Mouse (Mus musculus) C2C12 (cell line): Measurements from ENCODE around the gene Agap1. TPM values are rescaled to one million over a fixed set of nuclear protein-coding genes. Genes with fewer than 3 reads are reported as not detected.

Experiments
- H3K27me3 ChIP-seq: one replicate; pipeline ENCODE4 v1.6.1; 2011; ENCODE audit not compliant: control insufficient read depth, insufficient read depth, insufficient read length
- H3K36me3 ChIP-seq: one replicate; pipeline ENCODE4 v1.6.1; 2011; ENCODE audit not compliant: control insufficient read depth, insufficient read depth
- H3K4me3 ChIP-seq: one replicate; pipeline ENCODE4 v1.5.1; 2011; ENCODE audit warnings: mild to moderate bottlenecking, control low read depth; ENCODE audit not compliant: poor library complexity, insufficient read depth, severe bottlenecking
- H3K79me2 ChIP-seq: one replicate; pipeline ENCODE4 v1.6.1; 2011; ENCODE audit not compliant: control insufficient read depth, insufficient read depth
- H3K79me3 ChIP-seq: one replicate; pipeline ENCODE4 v1.6.1; 2011; ENCODE audit warnings: low read depth, control low read depth
- H3ac ChIP-seq: one replicate; pipeline ENCODE3; 2011; ENCODE audit warnings: low read depth; ENCODE audit not compliant: control insufficient read depth, insufficient read length
- CEBPB ChIP-seq: IDR thresholded peaks from one replicate; pipeline ENCODE4 v1.6.1; 2011; ENCODE audit warnings: low read depth, mild to moderate bottlenecking, control low read depth, moderate library complexity
- CTCF ChIP-seq: IDR thresholded peaks from one replicate; pipeline ENCODE4 v1.5.1; 2011; ENCODE audit not compliant: control insufficient read depth, insufficient read depth, insufficient read length
- FOSL1 ChIP-seq: IDR thresholded peaks from one replicate; pipeline ENCODE4 v1.8.0; 2011; ENCODE audit warnings: mild to moderate bottlenecking, low read length; ENCODE audit not compliant: poor library complexity, insufficient read depth, severe bottlenecking
- MAX ChIP-seq: IDR thresholded peaks from one replicate; pipeline ENCODE4 v1.6.1; 2011; ENCODE audit warnings: mild to moderate bottlenecking, control low read depth
- MYOD1 ChIP-seq: IDR thresholded peaks from one replicate; pipeline ENCODE4 v1.6.1; 2011; ENCODE audit warnings: low read depth; ENCODE audit not compliant: control insufficient read depth, insufficient read length
- MYOG ChIP-seq: IDR thresholded peaks from one replicate; pipeline ENCODE4 v1.6.1; 2011; ENCODE audit not compliant: control insufficient read depth, insufficient read length; ENCODE audit errors: extremely low read depth
- USF1 ChIP-seq: IDR thresholded peaks from one replicate; pipeline ENCODE4 v1.6.1; 2011; ENCODE audit warnings: low read depth, mild to moderate bottlenecking, control low read depth, moderate library complexity
- polyA plus RNA-seq: library from polyadenylated mRNA; unstranded; fragments of >200 nt; fragmentation: generic; extraction: Trizol; gene quantifications from one replicate; pipeline ENCODE4 v1.2.1, GENCODE M21; 2012; ENCODE audit warnings: missing spikeins

Agap1 gene
- polyA plus RNA-seq, 1 experiment = 14.0 TPM

DNA sequence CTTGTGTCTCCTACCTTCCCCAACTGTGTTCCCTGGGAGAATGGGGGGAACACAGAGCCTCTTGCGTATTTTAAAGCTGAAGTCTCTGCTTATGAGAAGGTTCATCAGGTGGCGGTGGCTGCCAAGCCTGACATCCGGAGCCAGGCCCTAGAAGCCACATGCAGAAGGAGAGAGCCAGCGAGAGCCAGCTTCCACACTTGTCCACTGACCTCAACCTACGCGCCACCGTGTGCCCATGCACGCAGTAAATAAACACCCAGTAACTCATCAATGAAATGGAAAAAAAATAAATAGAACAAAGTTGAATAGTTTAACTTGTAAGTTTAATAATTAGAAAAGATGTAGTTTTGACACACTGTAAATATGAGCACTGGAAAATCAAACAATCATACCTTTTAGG lies 455.2 kb downstream of the Agap1 start:
- no peaks in the 10 kb centered on the region for H3K27me3 ChIP-seq
- H3ac ChIP-seq = no peak overlapping the region
- no peaks in the 10 kb centered on the region for H3K79me3 ChIP-seq
- no peak overlapping the region for H3K4me3 ChIP-seq
- TF ChIP-seq MYOG (no peak), CTCF (no peak), MAX (no peak), MYOD1 (no peak), USF1 (no peak), FOSL1 (no peak), CEBPB (no peak)
- H3K79me2 ChIP-seq = no peaks in the 10 kb centered on the region
- H3K36me3 ChIP-seq = no peaks in the 10 kb centered on the region

DNA sequence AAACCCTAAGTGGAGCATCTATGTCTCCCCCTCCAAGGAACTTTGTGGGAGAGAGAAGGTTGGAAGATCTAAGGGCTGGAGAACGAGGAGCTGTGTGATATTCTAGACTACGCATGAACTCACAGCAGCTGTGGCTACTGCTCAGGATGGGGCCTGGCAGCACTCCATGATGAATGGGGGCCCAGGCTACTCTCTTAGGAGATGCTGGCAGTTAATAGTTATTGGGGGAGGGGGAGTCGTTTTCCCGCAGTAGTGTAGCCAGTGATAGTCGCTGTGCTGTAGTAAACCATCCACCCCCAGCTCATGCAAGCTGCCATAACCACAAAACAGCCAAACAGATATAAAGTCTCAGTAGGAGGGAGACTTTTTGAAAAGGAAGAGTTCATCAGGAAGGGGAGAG lies 457.8 kb downstream of the Agap1 start:
- Histone ChIP-seq H3ac (no peak overlapping the region), H3K36me3 (no peaks in the 10 kb centered on the region), H3K4me3 (no peak overlapping the region), H3K79me2 (no peaks in the 10 kb centered on the region), H3K27me3 (peaks cover 9% of the 10 kb centered on the region), H3K79me3 (no peaks in the 10 kb centered on the region)
- TF ChIP-seq CTCF (no peak), USF1 (no peak), MAX (no peak), MYOG (no peak), MYOD1 (no peak), CEBPB (no peak), FOSL1 (no peak)

DNA sequence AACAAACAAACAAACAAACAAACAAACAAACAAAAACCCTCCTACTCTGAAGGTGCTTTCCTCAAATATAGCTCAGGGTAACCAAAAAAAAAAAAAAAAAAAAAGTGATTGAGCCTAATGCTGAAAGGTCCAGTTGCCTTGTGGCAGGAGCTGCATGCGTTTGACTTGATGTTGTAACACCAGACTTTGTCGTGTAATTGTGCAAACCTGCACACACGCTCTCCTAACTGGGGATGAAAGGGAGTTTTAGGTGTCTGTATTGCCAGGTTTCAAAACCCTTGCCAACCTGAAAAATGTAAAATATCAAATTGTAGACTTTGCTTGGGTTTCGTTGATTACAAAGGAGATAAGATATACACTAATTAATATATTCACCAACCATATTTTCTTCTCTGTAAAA lies 459.0 kb downstream of the Agap1 start:
- Histone ChIP-seq H3K36me3 (no peaks in the 10 kb centered on the region), H3K27me3 (peaks cover 9% of the 10 kb centered on the region), H3K4me3 (no peak overlapping the region), H3K79me3 (no peaks in the 10 kb centered on the region), H3ac (no peak overlapping the region), H3K79me2 (no peaks in the 10 kb centered on the region)
- TF ChIP-seq MYOD1 = no peak
- no peak for TF ChIP-seq USF1
- no peak for TF ChIP-seq FOSL1
- TF ChIP-seq CTCF = no peak
- no peak for TF ChIP-seq CEBPB
- TF ChIP-seq MAX = no peak
- TF ChIP-seq MYOG = no peak

DNA sequence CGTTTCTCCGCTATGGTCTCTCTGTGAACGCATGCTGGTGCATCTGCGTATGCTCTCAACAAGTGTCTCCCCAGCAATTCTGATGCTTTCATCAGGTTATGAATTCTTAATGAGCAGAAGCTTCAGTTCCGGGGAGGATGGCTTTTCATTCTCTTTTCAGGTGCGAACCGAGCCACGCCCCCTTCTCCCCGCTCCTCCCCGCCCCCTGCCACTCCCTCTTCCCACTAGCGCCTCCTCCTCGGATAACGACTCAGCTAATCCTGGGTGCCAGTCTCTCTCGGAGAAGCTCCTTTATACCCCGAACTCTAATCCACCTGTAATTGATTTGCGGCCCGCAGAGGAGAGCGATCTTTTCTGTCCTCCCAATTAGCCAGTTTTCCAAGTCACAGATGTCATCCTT lies 463.5 kb downstream of the Agap1 start:
- no peaks in the 10 kb centered on the region for H3K79me2 ChIP-seq

DNA sequence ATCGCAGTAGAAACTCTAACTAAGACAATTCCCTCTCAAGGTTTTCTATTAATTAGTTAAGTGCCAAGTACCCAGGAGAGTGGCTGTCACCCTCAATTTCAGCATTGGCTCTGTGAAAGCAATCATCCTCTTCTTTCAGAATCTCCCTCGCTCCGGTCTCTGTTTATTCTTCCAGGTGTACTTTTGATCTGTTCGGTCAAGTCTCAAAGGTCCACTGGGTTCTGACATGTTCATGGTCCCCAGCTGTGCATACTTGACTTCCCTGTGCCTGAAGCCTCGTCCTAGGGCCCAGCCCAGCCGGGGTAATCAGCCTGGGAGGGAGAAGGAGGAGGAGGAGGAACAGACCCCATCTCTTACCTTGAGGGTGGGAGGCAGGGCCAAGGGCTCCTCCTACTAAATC lies 464.6 kb downstream of the Agap1 start:
- no peaks in the 10 kb centered on the region for H3K36me3 ChIP-seq
- no peak overlapping the region for H3ac ChIP-seq
- TF ChIP-seq CTCF (no peak), MYOG (no peak), CEBPB (no peak), MYOD1 (no peak), FOSL1 (no peak), USF1 (no peak), MAX (no peak)
- H3K4me3 ChIP-seq = no peak overlapping the region
- no peaks in the 10 kb centered on the region for H3K79me2 ChIP-seq
- H3K27me3 ChIP-seq = peaks cover 48% of the 10 kb centered on the region
- no peaks in the 10 kb centered on the region for H3K79me3 ChIP-seq

More for the DNA sequence above, 463.5 kb downstream of the Agap1 start:
- no peak overlapping the region for H3K4me3 ChIP-seq
- TF ChIP-seq MYOD1 = no peak
- no peak for TF ChIP-seq FOSL1
- TF ChIP-seq USF1 = no peak
- TF ChIP-seq MAX = no peak
- H3ac ChIP-seq = no peak overlapping the region
- H3K36me3 ChIP-seq = no peaks in the 10 kb centered on the region
- no peaks in the 10 kb centered on the region for H3K79me3 ChIP-seq
- peaks cover 37% of the 10 kb centered on the region for H3K27me3 ChIP-seq

DNA sequence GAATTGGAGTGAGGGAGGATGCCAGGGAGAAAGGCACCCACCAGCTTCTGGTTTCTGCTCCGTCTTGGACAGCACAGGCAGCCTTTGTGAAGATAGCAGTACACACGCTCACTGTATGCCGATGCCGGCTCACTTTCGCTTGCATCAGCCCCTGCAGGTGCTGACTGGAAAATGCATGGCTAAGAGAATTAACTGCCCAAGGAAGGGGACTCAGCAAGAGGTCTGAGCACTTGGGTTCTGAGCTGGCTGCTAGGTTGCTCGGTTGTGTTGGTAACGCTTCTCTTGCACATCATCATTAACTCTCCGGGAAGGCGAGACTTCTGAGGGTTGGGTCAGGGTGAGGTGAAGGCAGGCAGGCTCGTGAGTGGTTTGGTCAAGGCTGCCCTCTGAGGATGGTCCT lies 467.2 kb downstream of the Agap1 start:
- Histone ChIP-seq H3ac (no peak overlapping the region), H3K4me3 (no peak overlapping the region), H3K79me2 (no peaks in the 10 kb centered on the region), H3K27me3 (peaks cover 65% of the 10 kb centered on the region), H3K36me3 (no peaks in the 10 kb centered on the region), H3K79me3 (no peaks in the 10 kb centered on the region)
- TF ChIP-seq MAX = no peak
- no peak for TF ChIP-seq MYOG
- TF ChIP-seq MYOD1 = no peak
- TF ChIP-seq USF1 = no peak
- no peak for TF ChIP-seq CTCF
- no peak for TF ChIP-seq CEBPB
- TF ChIP-seq FOSL1 = no peak
